Mouse (Mus musculus): ENCODE measurements around the gene Nudt22.
A peak's percentile ranks its signal among the peaks of the same experiment; 100 is the strongest.

The Nudt22 gene

DNA sequence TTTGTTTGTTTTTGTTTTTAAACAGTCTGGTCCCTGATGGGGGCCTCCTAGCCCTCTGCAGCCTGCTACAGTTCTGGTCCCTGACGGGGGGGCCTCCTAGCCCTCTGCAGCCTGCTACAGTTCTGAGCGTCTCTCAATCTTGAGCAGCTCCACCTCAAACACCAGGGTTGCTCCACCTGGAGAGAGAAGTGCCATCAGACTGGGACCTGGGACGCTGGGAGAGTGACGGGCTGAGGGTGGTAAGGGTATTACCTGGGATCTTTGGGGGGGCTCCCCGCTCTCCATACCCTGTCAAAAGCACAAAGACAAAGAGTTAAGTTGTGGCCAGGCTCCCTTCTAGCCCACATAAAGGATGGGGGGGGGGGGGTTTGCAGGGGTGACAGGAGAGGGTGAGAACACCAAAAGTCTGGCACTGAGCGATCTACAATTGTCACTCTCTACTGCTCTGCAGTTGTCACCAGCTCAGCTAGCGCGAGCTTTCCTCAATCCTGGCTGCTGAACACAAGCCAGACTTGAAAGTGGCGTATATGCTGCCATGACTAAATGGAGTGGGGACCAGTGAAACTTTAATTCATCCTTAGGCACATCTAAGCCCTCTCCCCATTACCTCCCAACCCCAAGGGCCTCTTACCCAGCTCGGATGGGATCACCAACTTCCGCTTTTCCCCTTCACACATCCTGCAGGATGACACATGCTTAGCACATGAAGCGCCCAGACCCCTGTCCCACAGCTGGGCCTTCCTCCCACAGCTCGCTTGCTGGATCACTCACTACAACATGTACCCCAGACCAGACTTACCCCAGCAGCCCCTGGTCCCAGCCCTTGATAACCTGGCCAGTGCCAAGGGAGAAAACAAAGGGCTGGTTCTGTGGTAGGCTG is 17.9 kb downstream of the Nudt22 start:
- DNase-seq (ENCODE audit: low spot score) = no peak

GRCm38 (mm10) chr19:6975537-6976521 is 20.1 kb downstream of the Nudt22 start, which contains the start of gene Plcb3:
Plcb3 (minus strand) TSS chr19:6976470.
- peak; percentile 81 for DNase-seq (ENCODE audit: low spot score)

DNA sequence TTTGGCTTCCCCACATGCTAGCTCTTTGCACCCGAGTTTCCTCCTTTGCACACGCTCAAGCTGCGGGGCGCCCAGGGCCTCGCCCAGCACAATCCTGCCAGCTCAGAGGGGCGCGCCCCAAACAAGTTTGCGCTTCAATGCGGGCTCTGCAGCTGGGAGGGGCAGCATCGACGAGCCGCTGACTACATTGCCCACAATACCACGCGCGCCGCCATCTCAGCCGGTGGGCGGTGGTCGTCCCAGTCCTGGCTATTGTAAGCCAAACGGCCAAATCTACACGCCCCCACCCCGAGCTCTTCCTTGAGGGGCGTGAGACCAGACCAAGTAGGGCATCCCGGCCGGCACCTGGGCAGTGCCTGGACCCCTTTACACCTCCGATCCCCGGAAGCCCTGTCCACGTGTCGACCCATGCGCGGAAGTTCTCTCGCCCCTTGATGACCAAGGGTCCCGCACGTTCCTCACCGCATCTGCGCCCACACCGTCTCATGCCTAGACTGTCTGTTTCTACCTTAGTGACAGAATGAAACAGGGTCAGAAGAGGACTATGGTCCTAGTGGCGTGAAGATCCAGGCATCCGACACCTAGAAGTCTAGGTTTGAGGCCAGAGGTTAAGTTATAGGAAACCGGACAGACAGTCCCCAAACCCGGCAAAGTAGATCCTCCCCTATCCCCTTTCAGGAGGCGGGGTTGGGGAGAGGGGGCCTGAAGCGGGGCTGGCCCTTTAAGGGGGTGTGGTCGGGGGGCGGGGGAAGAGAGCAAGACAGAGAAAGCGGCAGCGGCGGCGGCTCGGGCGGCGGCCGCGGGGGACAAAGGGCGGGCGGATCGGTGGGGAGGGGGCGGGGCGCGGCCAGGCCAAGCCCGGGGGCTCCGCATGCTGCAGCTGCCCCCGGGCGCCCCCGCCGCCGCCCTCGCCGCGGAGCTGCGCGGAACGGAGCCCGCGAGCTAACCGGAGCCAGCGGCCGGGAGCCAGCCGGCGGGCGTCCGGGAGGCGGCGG is 21.4 kb downstream of the Nudt22 start, which contains the start of gene Ppp1r14b:
Ppp1r14b (plus strand) TSS at position 758 of the 995 bp plus-strand sequence.
- DNase-seq (ENCODE audit: low spot score) = peak; percentile 96

DNA sequence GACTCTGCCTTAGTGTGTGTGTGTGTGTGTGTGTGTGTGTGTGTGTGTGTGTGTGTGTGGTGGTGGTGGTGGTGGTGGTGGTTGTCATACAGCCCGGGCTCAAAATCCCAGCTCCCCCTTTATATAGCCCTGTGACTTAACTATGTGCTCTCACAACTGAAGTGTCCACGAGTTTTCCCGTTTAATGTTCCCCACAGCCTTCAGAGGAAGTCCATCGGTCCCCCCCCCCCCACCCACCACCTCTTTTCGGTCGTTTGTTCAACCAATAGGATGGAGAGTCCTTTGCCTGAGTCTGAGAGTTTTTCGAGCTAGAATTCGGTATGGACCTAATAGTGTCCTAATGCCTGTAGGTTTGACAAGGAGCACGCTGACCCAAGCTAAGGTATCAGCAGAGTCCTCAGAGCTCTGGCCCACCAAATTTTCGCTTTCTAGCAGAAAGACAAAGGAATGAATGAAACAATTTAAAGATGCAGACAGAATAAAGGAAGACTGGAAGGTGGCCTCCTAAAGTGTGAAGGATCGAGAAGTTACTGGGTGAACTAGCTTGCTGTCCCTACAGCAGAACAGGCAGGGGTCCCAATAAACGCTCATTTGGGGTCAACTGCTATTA is 22.2 kb downstream of the Nudt22 start:
- DNase-seq (ENCODE audit: low spot score) = peak; percentile 22

- DNase-seq (ENCODE audit: low spot score) = no peak
These were observed 23.5 kb downstream of the Nudt22 start for GRCm38 (mm10) chr19:6972247-6972917.

- DNase-seq (ENCODE audit: low spot score) = peak; percentile 36
These were observed 24.3 kb downstream of the Nudt22 start for GRCm38 (mm10) chr19:6971644-6972043.

- peak; percentile 10 for DNase-seq (ENCODE audit: low spot score)
These were observed 25.3 kb downstream of the Nudt22 start for GRCm38 (mm10) chr19:6970460-6971085.

- DNase-seq (ENCODE audit: low spot score) = peak; percentile 69
These were observed 26.1 kb downstream of the Nudt22 start for GRCm38 (mm10) chr19:6969665-6970381.

DNA sequence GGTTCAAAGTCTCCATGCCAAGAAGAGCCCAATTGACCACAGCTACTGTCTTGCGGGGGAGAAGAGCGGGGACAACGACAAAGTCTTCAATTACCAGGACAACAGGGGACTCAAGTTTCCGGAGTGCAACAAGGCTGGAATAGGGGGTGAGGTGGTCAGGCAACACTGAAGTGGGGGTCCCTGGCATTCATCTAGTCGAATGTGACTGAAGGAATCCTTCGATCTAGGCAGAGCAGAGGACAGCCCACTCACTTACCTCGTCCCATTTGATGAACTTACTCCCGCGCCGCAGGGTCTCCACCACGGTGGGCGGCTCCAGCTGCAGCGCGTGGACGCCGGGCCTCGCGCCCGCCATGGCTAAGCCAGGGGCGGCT is 26.6 kb downstream of the Nudt22 start:
- no peak for DNase-seq (ENCODE audit: low spot score)

DNA sequence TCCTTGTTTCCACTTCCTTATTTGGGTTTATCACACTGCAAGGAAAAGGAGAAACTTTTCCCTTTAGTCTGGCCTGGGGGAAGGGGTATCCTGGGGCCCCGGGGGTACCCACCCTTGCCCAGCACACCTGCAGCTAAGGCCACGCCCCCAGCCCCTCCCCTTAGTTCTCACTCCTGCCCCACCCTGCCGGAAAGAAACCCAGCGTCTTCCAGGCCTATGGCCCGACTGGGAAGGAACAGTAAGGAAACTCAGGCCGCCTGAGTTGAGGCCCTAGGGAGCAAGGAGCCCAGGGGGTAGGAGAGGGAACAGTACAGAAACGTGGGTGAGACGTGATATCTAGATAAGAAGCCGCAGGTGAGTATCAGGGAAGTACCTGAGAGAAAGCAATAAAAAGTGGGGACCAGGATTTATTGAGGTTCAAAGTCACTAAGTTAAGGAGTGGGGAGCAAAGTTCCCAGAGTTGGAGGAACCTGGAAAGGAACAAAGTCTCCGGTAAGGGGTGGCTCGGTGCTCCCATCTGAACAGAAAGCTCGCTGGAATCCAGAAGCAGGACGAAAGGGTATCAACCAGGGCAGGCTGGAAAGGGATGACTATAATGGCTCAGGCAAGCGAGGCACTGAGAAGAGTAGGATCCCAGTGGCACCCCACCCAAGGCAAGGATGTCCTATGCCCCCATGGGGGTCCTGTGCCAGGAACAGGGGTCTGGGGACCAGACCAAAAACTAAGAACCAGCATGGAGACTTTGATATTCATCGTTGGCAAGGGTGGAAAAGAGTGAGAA is 27.2 kb downstream of the Nudt22 start:
- peak; percentile 16 for DNase-seq (ENCODE audit: low spot score)

GRCm38 (mm10) chr19:6956461-6956860 is 39.5 kb downstream of the Nudt22 start:
- no peak for DNase-seq (ENCODE audit: low spot score)

DNA sequence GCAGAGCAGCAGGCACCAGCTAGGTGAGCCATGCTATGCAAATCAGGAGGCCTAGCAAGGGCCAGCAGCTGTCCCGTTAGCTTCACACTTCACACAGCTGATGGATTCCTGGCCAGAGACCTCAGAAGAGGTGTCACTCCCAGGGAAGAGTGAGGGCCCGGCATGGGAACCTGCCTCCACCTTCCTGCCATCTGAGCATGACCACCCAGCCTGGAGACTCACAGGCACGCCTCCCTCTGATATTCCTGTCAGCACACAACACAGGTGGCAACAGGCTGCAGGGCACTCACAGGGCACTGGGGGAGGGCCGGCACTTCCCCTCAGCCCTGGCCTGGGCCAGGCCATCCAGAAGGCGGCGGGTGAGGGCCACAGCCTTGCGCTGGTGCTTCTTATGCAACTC is 40.5 kb downstream of the Nudt22 start:
- no peak for DNase-seq (ENCODE audit: low spot score)

GRCm38 (mm10) chr19:6954046-6954445 is 41.9 kb downstream of the Nudt22 start:
- no peak for DNase-seq (ENCODE audit: low spot score)

GRCm38 (mm10) chr19:6952712-6953037 is 43.2 kb downstream of the Nudt22 start:
- DNase-seq (ENCODE audit: low spot score) = no peak

GRCm38 (mm10) chr19:6951994-6952711 is 43.8 kb downstream of the Nudt22 start:
- peak; percentile 66 for DNase-seq (ENCODE audit: low spot score)

GRCm38 (mm10) chr19:6951381-6951968 is 44.4 kb downstream of the Nudt22 start:
- peak; percentile 97 for DNase-seq (ENCODE audit: low spot score)

- peak; percentile 87 for DNase-seq (ENCODE audit: low spot score)
These were observed 45.2 kb downstream of the Nudt22 start for GRCm38 (mm10) chr19:6950613-6951153.
